Mouse (Mus musculus): ENCODE measurements around the gene Zfp322a. TPM values are rescaled to one million over a fixed set of nuclear protein-coding genes. Genes with fewer than 3 reads are reported as not detected.
"Not testable (repeated sequence)": the region's sequence is repeated elsewhere in the genome, so short reads cannot be mapped to it uniquely, and the experiment has no call there.

Gene Zfp322a
- polyA plus RNA-seq, 1 experiment from 2014 or later: 53.3 TPM

- Histone ChIP-seq H3K4me3 (peak overlapping the region; percentile 37), H3K4me2 (peak overlapping the region; percentile 72), H3K4me1 (peaks cover 22% of the 10 kb centered on the region), H3K9ac (no peak overlapping the region), H3K36me3 (no peaks in the 10 kb centered on the region), H3K9me3 (no peaks in the 10 kb centered on the region), H3K27ac (no peak overlapping the region), H3K27me3 (peaks cover 63% of the 10 kb centered on the region)
- 2% methylated on average over 11 of the region's 11 CpGs for WGBS
- no peak for ATAC-seq (ENCODE audit: borderline replicate concordance, extremely low read depth, low FRiP score, low TSS enrichment)
Observed at GRCm38 (mm10) chr13:23310036-23310435, 59.0 kb downstream of the Zfp322a start.

- peak overlapping the region; percentile 72 for H3K4me2 ChIP-seq
- H3K27ac ChIP-seq: no peak overlapping the region
- no peaks in the 10 kb centered on the region for H3K9me3 ChIP-seq
- under 1% methylated on average over 28 of the region's 28 CpGs for WGBS
- peaks cover 63% of the 10 kb centered on the region for H3K27me3 ChIP-seq
- H3K4me3 ChIP-seq: peak overlapping the region; percentile 37
- no peaks in the 10 kb centered on the region for H3K36me3 ChIP-seq
- no peak for ATAC-seq (ENCODE audit: borderline replicate concordance, extremely low read depth, low FRiP score, low TSS enrichment)
- H3K9ac ChIP-seq: no peak overlapping the region
- H3K4me1 ChIP-seq: peaks cover 22% of the 10 kb centered on the region
Observed at GRCm38 (mm10) chr13:23309495-23310011, 59.5 kb downstream of the Zfp322a start.

- 7% methylated on average over 18 of the region's 18 CpGs for WGBS
- not testable (repeated sequence) for H3K27ac ChIP-seq; ATAC-seq (ENCODE audit: borderline replicate concordance, extremely low read depth, low FRiP score, low TSS enrichment); H3K36me3 ChIP-seq; H3K9ac ChIP-seq; H3K9me3 ChIP-seq
- Histone ChIP-seq H3K27me3 (peaks cover 59% of the 10 kb centered on the region), H3K4me3 (peak overlapping the region; percentile 37), H3K4me2 (peak overlapping the region; percentile 72), H3K4me1 (peaks cover 22% of the 10 kb centered on the region)
Observed at GRCm38 (mm10) chr13:23308639-23309307, 60.2 kb downstream of the Zfp322a start.

GRCm38 (mm10) chr13:23307069-23307814 lies 61.8 kb downstream of the Zfp322a start:
- H3K9ac ChIP-seq: no peak overlapping the region
- H3K27ac ChIP-seq: no peak overlapping the region
- 0 out of 2 replicates have a peak, but pooled peaks have one; percentile 49 for ATAC-seq (ENCODE audit: borderline replicate concordance, extremely low read depth, low FRiP score, low TSS enrichment)
- peak overlapping the region; percentile 30 for H3K4me3 ChIP-seq
- H3K4me2 ChIP-seq: peak overlapping the region; percentile 49
- H3K36me3 ChIP-seq: no peaks in the 10 kb centered on the region
- 2% methylated on average over 24 of the region's 24 CpGs for WGBS
- peaks cover 44% of the 10 kb centered on the region for H3K27me3 ChIP-seq
- H3K4me1 ChIP-seq: peaks cover 10% of the 10 kb centered on the region
- no peaks in the 10 kb centered on the region for H3K9me3 ChIP-seq

GRCm38 (mm10) chr13:23306707-23307068 lies 62.3 kb downstream of the Zfp322a start:
- peak overlapping the region; percentile 49 for H3K4me2 ChIP-seq
- H3K27me3 ChIP-seq: peaks cover 40% of the 10 kb centered on the region
- H3K4me1 ChIP-seq: peaks cover 10% of the 10 kb centered on the region
- 0 out of 2 replicates have a peak, but pooled peaks have one; percentile 23 for ATAC-seq (ENCODE audit: borderline replicate concordance, extremely low read depth, low FRiP score, low TSS enrichment)
- no peaks in the 10 kb centered on the region for H3K36me3 ChIP-seq
- H3K9me3 ChIP-seq: no peaks in the 10 kb centered on the region
- no peak overlapping the region for H3K9ac ChIP-seq
- H3K27ac ChIP-seq: no peak overlapping the region
- WGBS: 14% methylated on average over 10 of the region's 10 CpGs
- H3K4me3 ChIP-seq: peak overlapping the region; percentile 30

Other genes with a start within 250 kb of the Zfp322a start
- not detected in 2 replicates for gene Vmn1r218, start 236.1 kb downstream of the Zfp322a start, polyA plus RNA-seq (2015; fragmentation: Nextera tagmentation; extraction: Ambion mirVana)
- 0.02 TPM in 1 of 2 replicates, not detected in the other for gene Vmn1r219, start 209.9 kb downstream of the Zfp322a start, polyA plus RNA-seq (2015; fragmentation: Nextera tagmentation; extraction: Ambion mirVana)
- gene Vmn1r220, start 181.2 kb downstream of the Zfp322a start, polyA plus RNA-seq (2015; fragmentation: Nextera tagmentation; extraction: Ambion mirVana): not detected in 2 replicates
- gene Vmn1r221, start 155.1 kb downstream of the Zfp322a start, polyA plus RNA-seq (2015; fragmentation: Nextera tagmentation; extraction: Ambion mirVana): not detected in 2 replicates
- gene Vmn1r222, start 133.3 kb downstream of the Zfp322a start, polyA plus RNA-seq (2015; fragmentation: Nextera tagmentation; extraction: Ambion mirVana): not detected in 2 replicates
- gene Vmn1r223, start 122.1 kb downstream of the Zfp322a start, polyA plus RNA-seq (2015; fragmentation: Nextera tagmentation; extraction: Ambion mirVana): not detected in 2 replicates
- 13.6 and 14.2 TPM in 2 replicates for gene Abt1, start 54.7 kb upstream of the Zfp322a start, polyA plus RNA-seq (2015; fragmentation: Nextera tagmentation; extraction: Ambion mirVana)
- gene Btn1a1, start 96.7 kb upstream of the Zfp322a start, polyA plus RNA-seq (2015; fragmentation: Nextera tagmentation; extraction: Ambion mirVana): 0.14 and 0.26 TPM in 2 replicates
- gene Btn2a2, start 119.6 kb upstream of the Zfp322a start, polyA plus RNA-seq (2015; fragmentation: Nextera tagmentation; extraction: Ambion mirVana): 0.16 and 0.21 TPM in 2 replicates
- 6.9 and 8.1 TPM in 2 replicates for gene Hist1h4h, start 161.8 kb upstream of the Zfp322a start, polyA plus RNA-seq (2015; fragmentation: Nextera tagmentation; extraction: Ambion mirVana)
- gene Hist1h2af, start 164.7 kb upstream of the Zfp322a start, polyA plus RNA-seq (2015; fragmentation: Nextera tagmentation; extraction: Ambion mirVana): 6.2 and 8.4 TPM in 2 replicates
- 9.5 and 10.8 TPM in 2 replicates for gene Hist1h3g, start 166.2 kb upstream of the Zfp322a start, polyA plus RNA-seq (2015; fragmentation: Nextera tagmentation; extraction: Ambion mirVana)
- 1.4 TPM in 2 replicates for gene Hist1h2bh, start 174.2 kb upstream of the Zfp322a start, polyA plus RNA-seq (2015; fragmentation: Nextera tagmentation; extraction: Ambion mirVana)
- gene Hist1h3f, start 174.8 kb upstream of the Zfp322a start, polyA plus RNA-seq (2015; fragmentation: Nextera tagmentation; extraction: Ambion mirVana): 0.75 and 1.5 TPM in 2 replicates
- 1.7 and 2.1 TPM in 2 replicates for gene Hist1h4f, start 182.4 kb upstream of the Zfp322a start, polyA plus RNA-seq (2015; fragmentation: Nextera tagmentation; extraction: Ambion mirVana)
- 0.78 and 0.86 TPM in 2 replicates for gene Hist1h1d, start 184.1 kb upstream of the Zfp322a start, polyA plus RNA-seq (2015; fragmentation: Nextera tagmentation; extraction: Ambion mirVana)
- 7.1 and 7.9 TPM in 2 replicates for gene Hist1h3e, start 193.2 kb upstream of the Zfp322a start, polyA plus RNA-seq (2015; fragmentation: Nextera tagmentation; extraction: Ambion mirVana)
- 143 and 164 TPM in 2 replicates for gene Hist1h2ae, start 202.0 kb upstream of the Zfp322a start, polyA plus RNA-seq (2015; fragmentation: Nextera tagmentation; extraction: Ambion mirVana)
- 14.5 and 17.7 TPM in 2 replicates for gene Hist1h2bg, start 202.2 kb upstream of the Zfp322a start, polyA plus RNA-seq (2015; fragmentation: Nextera tagmentation; extraction: Ambion mirVana)
- 10.1 and 10.2 TPM in 2 replicates for gene Hist1h2bf, start 205.0 kb upstream of the Zfp322a start, polyA plus RNA-seq (2015; fragmentation: Nextera tagmentation; extraction: Ambion mirVana)
- gene Hist1h2ad, start 205.2 kb upstream of the Zfp322a start, polyA plus RNA-seq (2015; fragmentation: Nextera tagmentation; extraction: Ambion mirVana): 3.1 and 4.6 TPM in 2 replicates
- gene Hist1h3d, start 206.6 kb upstream of the Zfp322a start, polyA plus RNA-seq (2015; fragmentation: Nextera tagmentation; extraction: Ambion mirVana): 9.4 and 10.2 TPM in 2 replicates
- 160 and 177 TPM in 2 replicates for gene Hist1h4d, start 212.4 kb upstream of the Zfp322a start, polyA plus RNA-seq (2015; fragmentation: Nextera tagmentation; extraction: Ambion mirVana)

Measured in lung, embryonic 15.5 days (tissue).